Mouse (Mus musculus): ENCODE results near the gene Dgat2. TPM values are rescaled to one million over a fixed set of nuclear protein-coding genes. Genes with fewer than 3 reads are reported as not detected.

Gene Dgat2
- polyA plus RNA-seq, 1 experiment from 2014 or later = 15.3 TPM

DNA sequence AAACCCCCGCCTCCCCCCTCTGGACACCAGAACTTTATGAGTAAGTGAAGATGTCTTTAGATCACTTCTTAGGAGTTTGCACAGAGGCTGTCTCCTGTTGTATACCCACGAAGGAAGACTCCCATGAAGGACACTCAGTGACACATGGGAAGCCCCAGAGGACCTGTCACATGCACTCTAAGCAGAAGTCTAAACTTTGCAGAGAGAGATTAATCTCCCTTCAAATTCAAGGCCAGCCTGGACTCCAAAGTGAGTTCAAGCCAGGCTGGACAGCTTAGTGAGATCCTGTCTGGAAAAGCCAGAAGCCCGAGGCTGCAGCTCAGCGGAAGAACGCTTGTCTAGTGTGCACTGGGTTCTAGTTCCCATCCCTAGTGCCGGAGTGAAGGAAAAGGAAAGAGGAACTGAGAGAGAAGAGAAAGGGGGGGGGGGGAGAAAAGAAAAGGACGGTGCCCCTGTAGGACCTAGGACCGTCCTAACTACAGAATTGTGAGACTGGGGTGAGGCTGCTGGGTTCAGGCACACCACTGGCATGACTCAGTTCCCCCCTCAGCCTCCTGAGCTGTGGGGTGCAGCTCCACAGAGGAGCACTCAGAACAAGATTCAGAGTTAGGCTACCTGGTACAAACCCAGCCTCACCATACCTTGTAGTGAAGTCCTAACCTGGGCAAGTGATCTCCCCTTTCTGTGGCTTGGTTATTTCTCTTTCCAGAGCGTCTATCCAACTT lies 17.1 kb upstream of the Dgat2 start:
- no peak overlapping the region for H3K4me2 ChIP-seq (replicated peaks; ENCODE audit: low read depth, low read length)
- DNase-seq (ENCODE audit: low spot score) (no peak), ATAC-seq (no peak)
- H3K9ac ChIP-seq (replicated peaks; ENCODE audit: low read depth) = no peak overlapping the region
- WGBS = 65% methylated on average over 8 of the region's 9 CpGs
- TF ChIP-seq EP300 (IDR thresholded peaks at IDR 0.05) (no peak), CTCF (IDR thresholded peaks at IDR 0.05) (no peak)
- no peaks in the 10 kb centered on the region for H3K4me1 ChIP-seq (ENCODE audit: insufficient read depth, low read depth, low read length)
- H3K27ac ChIP-seq (ENCODE audit: low read length) = no peak overlapping the region
- H3K4me3 ChIP-seq (ENCODE audit: low read depth, low read length) = no peak overlapping the region
- H3K9me3 ChIP-seq (ENCODE audit: low read length) = no peaks in the 10 kb centered on the region
- H3K27me3 ChIP-seq (replicated peaks; ENCODE audit: insufficient read depth, low read length) = no peaks in the 10 kb centered on the region
- no peaks in the 10 kb centered on the region for H3K36me3 ChIP-seq (ENCODE audit: insufficient read depth, low read length)

DNA sequence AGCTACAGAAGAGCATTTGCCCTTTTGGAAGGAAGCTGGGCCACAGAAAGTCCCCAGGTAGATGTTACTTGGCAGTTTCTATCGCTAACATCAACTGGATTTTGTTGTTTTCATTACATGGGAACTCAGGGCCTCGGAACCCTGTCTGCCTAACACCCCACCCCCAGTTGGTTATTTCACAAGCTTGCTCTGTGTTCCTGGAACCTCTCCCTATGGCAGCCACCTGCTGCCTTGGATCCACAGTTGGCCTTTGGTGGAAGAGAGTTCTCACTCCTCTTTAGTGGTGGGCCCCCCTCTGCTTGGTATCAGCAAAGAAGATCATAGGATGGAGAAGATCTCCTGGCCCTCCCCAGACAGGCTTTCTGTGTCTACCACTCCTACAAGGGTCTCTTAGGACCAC lies 16.3 kb upstream of the Dgat2 start:
- H3K27ac ChIP-seq (ENCODE audit: low read length) = no peak overlapping the region
- no peak overlapping the region for H3K9ac ChIP-seq (replicated peaks; ENCODE audit: low read depth)
- H3K4me3 ChIP-seq (ENCODE audit: low read depth, low read length) = no peak overlapping the region
- no peak overlapping the region for H3K4me2 ChIP-seq (replicated peaks; ENCODE audit: low read depth, low read length)
- ATAC-seq = no peak
- H3K9me3 ChIP-seq (ENCODE audit: low read length) = no peaks in the 10 kb centered on the region
- H3K4me1 ChIP-seq (ENCODE audit: insufficient read depth, low read depth, low read length) = no peaks in the 10 kb centered on the region
- no peaks in the 10 kb centered on the region for H3K36me3 ChIP-seq (ENCODE audit: insufficient read depth, low read length)
- no peak for TF ChIP-seq CTCF (IDR thresholded peaks at IDR 0.05)
- WGBS = 93% methylated on average over 2 of the region's 2 CpGs
- no peak for DNase-seq (ENCODE audit: low spot score)
- no peaks in the 10 kb centered on the region for H3K27me3 ChIP-seq (replicated peaks; ENCODE audit: insufficient read depth, low read length)

GRCm38 (mm10) chr7:99194511-99194910 lies 12.0 kb upstream of the Dgat2 start:
- no peak for TF ChIP-seq CTCF (IDR thresholded peaks at IDR 0.05)
- no peak for TF ChIP-seq EP300 (IDR thresholded peaks at IDR 0.05)
- 46% methylated on average over 2 of the region's 2 CpGs for WGBS

DNA sequence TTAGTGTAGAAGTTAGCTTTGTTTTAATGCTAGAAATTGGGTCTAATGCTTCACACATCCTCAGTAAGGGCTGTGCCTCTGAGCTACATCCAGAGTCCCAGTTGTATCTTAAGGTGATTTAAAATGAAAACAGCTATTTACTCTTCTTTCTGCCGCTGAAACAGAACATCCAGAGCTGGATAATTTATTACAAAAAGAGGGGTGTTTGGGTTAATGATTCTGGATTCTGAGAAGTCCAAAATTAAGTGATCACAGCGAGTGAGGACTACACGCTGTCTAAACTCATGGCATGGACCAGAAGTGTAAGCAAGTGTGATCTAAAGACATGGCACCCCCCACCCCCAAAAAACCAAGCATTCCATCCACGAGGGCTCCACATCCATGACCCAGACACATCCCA lies 11.4 kb upstream of the Dgat2 start:
- no peaks in the 10 kb centered on the region for H3K36me3 ChIP-seq (ENCODE audit: insufficient read depth, low read length)
- WGBS = 74% methylated on average over 4 of the region's 4 CpGs
- no peaks in the 10 kb centered on the region for H3K9me3 ChIP-seq (ENCODE audit: low read length)
- no peaks in the 10 kb centered on the region for H3K27me3 ChIP-seq (replicated peaks; ENCODE audit: insufficient read depth, low read length)
- no peak for ATAC-seq
- H3K27ac ChIP-seq (ENCODE audit: low read length) = no peak overlapping the region
- H3K9ac ChIP-seq (replicated peaks; ENCODE audit: low read depth) = no peak overlapping the region
- H3K4me3 ChIP-seq (ENCODE audit: low read depth, low read length) = no peak overlapping the region
- H3K4me2 ChIP-seq (replicated peaks; ENCODE audit: low read depth, low read length) = no peak overlapping the region
- DNase-seq (ENCODE audit: low spot score) = no peak
- TF ChIP-seq CTCF (IDR thresholded peaks at IDR 0.05) (no peak), EP300 (IDR thresholded peaks at IDR 0.05) (no peak)
- H3K4me1 ChIP-seq (ENCODE audit: insufficient read depth, low read depth, low read length) = no peaks in the 10 kb centered on the region

More at GRCm38 (mm10) chr7:99194511-99194910, 12.0 kb upstream of the Dgat2 start:
- no peak for ATAC-seq
- Histone ChIP-seq H3K9me3 (ENCODE audit: low read length) (no peaks in the 10 kb centered on the region), H3K27me3 (replicated peaks; ENCODE audit: insufficient read depth, low read length) (no peaks in the 10 kb centered on the region), H3K36me3 (ENCODE audit: insufficient read depth, low read length) (no peaks in the 10 kb centered on the region), H3K4me3 (ENCODE audit: low read depth, low read length) (no peak overlapping the region), H3K27ac (ENCODE audit: low read length) (no peak overlapping the region), H3K4me1 (ENCODE audit: insufficient read depth, low read depth, low read length) (no peaks in the 10 kb centered on the region), H3K9ac (replicated peaks; ENCODE audit: low read depth) (no peak overlapping the region), H3K4me2 (replicated peaks; ENCODE audit: low read depth, low read length) (no peak overlapping the region)
- no peak for DNase-seq (ENCODE audit: low spot score)

GRCm38 (mm10) chr7:99191411-99191810 lies 8.9 kb upstream of the Dgat2 start:
- Histone ChIP-seq H3K9me3 (ENCODE audit: low read length) (no peaks in the 10 kb centered on the region), H3K27me3 (replicated peaks; ENCODE audit: insufficient read depth, low read length) (no peaks in the 10 kb centered on the region), H3K36me3 (ENCODE audit: insufficient read depth, low read length) (no peaks in the 10 kb centered on the region), H3K27ac (ENCODE audit: low read length) (no peak overlapping the region), H3K9ac (replicated peaks; ENCODE audit: low read depth) (no peak overlapping the region), H3K4me2 (replicated peaks; ENCODE audit: low read depth, low read length) (no peak overlapping the region), H3K4me1 (ENCODE audit: insufficient read depth, low read depth, low read length) (no peaks in the 10 kb centered on the region), H3K4me3 (ENCODE audit: low read depth, low read length) (no peak overlapping the region)
- DNase-seq (ENCODE audit: low spot score) (no peak), ATAC-seq (no peak)
- TF ChIP-seq CTCF (IDR thresholded peaks at IDR 0.05) = no peak

DNA sequence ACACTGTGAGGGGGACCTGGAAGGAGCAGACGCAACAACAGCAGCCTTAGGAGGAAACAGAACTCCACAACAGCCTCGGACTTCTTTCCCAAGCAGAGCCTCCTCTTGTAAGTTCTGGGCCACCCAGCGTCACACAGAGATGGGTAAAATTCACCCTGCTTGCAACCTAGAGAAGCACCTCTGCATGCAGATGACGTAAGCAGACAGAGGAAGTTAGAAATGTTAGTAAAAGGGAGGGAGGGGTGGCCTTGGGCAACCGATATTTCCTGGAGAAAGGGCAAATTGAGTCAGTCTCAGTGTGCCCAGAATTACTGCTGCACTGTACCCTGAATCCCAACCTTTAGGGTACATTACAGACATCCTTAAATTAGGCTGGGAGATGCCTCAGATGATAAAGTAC lies 7.4 kb upstream of the Dgat2 start:
- 72% methylated on average over 5 of the region's 5 CpGs for WGBS
- TF ChIP-seq CTCF (IDR thresholded peaks at IDR 0.05) (no peak), EP300 (IDR thresholded peaks at IDR 0.05) (no peak)
- Histone ChIP-seq H3K4me1 (ENCODE audit: insufficient read depth, low read depth, low read length) (no peaks in the 10 kb centered on the region), H3K36me3 (ENCODE audit: insufficient read depth, low read length) (no peaks in the 10 kb centered on the region), H3K9me3 (ENCODE audit: low read length) (no peaks in the 10 kb centered on the region), H3K27me3 (replicated peaks; ENCODE audit: insufficient read depth, low read length) (no peaks in the 10 kb centered on the region), H3K27ac (ENCODE audit: low read length) (no peak overlapping the region), H3K9ac (replicated peaks; ENCODE audit: low read depth) (no peak overlapping the region), H3K4me3 (ENCODE audit: low read depth, low read length) (no peak overlapping the region), H3K4me2 (replicated peaks; ENCODE audit: low read depth, low read length) (no peak overlapping the region)
- DNase-seq (ENCODE audit: low spot score) (no peak), ATAC-seq (no peak)

- H3K4me1 ChIP-seq (ENCODE audit: insufficient read depth, low read depth, low read length) = no peaks in the 10 kb centered on the region; the same call in 1 of the 2 replicates
- TF ChIP-seq EP300 (IDR thresholded peaks at IDR 0.05) (no peak), CTCF (IDR thresholded peaks at IDR 0.05) (no peak)
- ATAC-seq = peak; percentile 40; the same call in 1 of the 2 replicates
- no peak overlapping the region for H3K27ac ChIP-seq (ENCODE audit: low read length)
- peak; percentile 56 for DNase-seq (ENCODE audit: low spot score)
- H3K9me3 ChIP-seq (ENCODE audit: low read length) = no peaks in the 10 kb centered on the region
- 62% methylated on average over 6 of the region's 6 CpGs for WGBS
- no peak overlapping the region for H3K4me2 ChIP-seq (replicated peaks; ENCODE audit: low read depth, low read length)
- no peak overlapping the region for H3K9ac ChIP-seq (replicated peaks; ENCODE audit: low read depth)
- no peak overlapping the region for H3K4me3 ChIP-seq (ENCODE audit: low read depth, low read length)
- H3K36me3 ChIP-seq (ENCODE audit: insufficient read depth, low read length) = no peaks in the 10 kb centered on the region
- H3K27me3 ChIP-seq (replicated peaks; ENCODE audit: insufficient read depth, low read length) = no peaks in the 10 kb centered on the region
Observed at GRCm38 (mm10) chr7:99188630-99189029, 6.1 kb upstream of the Dgat2 start.
